Mouse (Mus musculus) cerebellum, adult 9-11 months (tissue): Measurements from ENCODE around the gene Pex6.
A peak's percentile ranks its signal among the peaks of the same experiment; 100 is the strongest.

Experiments
- DNase-seq: peaks from one replicate; pipeline ENCODE4 v3.0.0; 2022

The Pex6 gene

DNA sequence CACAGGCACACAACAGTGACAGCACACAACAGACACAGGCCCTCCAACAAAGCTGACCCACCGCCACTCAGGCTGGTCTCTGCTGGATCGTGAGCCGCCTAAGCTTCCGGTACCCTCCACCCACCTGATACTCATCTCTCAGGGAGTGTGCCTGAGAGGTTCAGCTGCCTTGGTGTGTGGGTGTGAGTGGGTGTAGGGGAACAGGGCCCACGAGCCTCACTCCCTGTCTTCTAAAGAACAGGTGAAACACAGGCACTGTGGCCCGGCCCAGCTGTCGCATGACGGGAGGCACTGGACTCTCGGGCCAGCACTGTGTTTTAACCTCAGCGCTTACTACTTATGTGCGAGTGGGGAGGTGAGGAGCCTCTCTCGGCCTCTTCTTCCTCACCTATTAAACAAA lies 9.2 kb upstream of the Pex6 start:
- no peak for DNase-seq

DNA sequence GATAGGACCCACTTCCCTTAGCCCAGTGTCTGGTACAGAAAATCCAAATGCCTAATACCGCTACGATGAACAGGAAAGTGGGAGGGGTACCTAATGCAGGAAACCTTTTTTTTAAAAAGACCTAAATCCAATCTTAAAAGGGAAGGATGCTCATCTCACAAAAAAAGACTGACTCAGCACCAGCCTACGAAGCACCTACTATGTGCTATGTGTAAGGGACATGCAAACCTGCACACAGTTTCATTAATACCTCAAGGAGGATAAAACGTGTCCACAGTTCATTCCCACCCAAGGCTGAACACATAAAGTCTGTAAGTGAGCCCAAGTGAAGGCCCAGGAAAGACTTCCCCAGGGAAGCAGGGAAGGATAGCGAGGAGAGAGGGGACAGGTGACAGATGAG lies 8.8 kb upstream of the Pex6 start:
- no peak for DNase-seq

GRCm38 (mm10) chr17:46703971-46704886 lies 7.0 kb upstream of the Pex6 start:
- peak; percentile 64 for DNase-seq

GRCm38 (mm10) chr17:46704887-46705835 lies 6.1 kb upstream of the Pex6 start, which contains the start of gene Ppp2r5d:
TSS of gene Ppp2r5d (minus strand) at chr17:46705111.
- peak; percentile 98 for DNase-seq

- DNase-seq, result peak; percentile 63
These were observed 4.7 kb upstream of the Pex6 start for GRCm38 (mm10) chr17:46706375-46707089.

DNA sequence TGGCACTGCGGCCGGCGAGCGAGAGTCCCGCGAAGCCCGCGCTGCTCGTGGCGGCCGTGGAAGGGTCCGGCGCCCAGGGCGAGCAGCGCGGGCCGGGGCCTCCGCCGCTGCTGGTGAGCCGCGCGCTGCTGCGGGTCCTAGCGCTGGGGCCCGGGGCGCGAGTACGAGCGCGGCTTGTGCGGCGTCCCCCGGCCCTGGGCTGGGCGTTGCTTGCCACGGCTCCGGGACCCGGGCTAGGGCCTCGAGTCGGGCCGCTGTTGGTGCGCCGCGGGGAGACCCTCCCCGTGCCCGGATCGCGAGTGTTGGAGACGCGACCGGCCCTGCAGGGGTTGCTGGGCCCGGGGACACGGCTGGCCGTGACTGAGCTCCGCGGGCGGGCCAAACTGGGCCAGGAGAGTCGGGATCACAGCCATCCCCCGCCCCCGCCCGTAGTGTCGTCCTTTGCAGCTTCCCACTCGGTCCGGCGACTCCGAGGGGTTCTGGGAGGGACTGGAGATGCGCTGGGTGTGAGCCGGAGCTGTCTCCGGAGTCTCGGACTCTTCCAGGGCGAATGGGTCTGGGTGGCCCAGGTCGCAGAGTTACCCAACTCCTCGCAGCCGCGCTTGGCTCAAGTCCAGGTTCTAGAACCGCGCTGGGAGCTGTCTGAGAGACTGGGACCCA lies 479 bp downstream of the Pex6 start:
- DNase-seq, result peak; percentile 70

- no peak for DNase-seq
These were observed 1.2 kb downstream of the Pex6 start for GRCm38 (mm10) chr17:46712442-46712841.

DNA sequence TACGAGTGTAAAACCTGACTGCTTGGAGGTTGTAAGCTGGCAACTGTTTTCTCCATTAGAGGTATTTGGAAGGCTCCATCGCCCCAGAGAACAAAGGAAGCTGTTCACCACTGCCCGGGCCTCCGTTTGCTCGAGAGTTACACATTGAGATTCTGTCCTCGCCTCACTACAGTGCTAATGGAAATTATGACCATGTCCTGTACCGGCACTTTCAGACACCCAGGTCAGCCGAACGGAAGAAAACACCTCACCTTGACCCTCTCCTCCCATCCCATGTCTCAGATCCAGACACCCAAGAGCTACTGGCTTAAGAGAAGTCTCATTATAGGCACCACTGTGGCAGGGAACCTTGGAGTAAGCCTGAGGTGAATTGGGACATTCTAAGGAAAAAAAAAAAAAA lies 2.6 kb downstream of the Pex6 start:
- no peak for DNase-seq

GRCm38 (mm10) chr17:46714756-46715481 lies 3.7 kb downstream of the Pex6 start:
- no peak for DNase-seq

- DNase-seq, result no peak
These were observed 9.8 kb downstream of the Pex6 start for GRCm38 (mm10) chr17:46721077-46721476.

DNA sequence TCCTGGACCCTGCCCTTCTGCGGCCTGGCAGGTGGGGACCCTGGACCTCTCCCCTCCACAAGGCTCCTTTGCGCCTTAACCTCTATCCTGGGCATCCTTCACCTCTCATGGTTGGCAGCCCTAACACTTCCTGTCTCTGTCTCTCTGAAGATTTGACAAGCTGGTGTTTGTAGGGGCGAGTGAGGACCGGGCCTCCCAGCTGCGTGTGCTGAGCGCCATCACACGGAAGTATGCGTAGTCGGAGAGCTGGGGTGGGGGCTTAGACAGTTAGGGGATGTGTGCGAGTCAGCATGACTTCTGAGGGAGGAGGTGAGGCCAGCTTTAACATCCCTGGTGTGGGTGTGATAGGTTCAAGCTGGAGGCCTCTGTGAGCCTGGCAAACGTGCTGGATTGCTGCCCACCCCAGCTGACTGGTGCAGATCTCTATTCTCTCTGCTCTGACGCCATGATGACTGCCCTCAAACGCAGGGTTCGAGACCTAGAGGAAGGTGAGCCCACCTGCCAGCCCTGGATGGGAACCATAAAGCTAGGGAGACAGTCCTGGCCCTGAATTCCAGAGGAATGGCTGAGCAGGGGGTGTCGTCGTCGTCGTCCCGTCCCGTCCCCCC lies 13.3 kb downstream of the Pex6 start:
- peak; percentile 55 for DNase-seq

GRCm38 (mm10) chr17:46725273-46725672 lies 14.0 kb downstream of the Pex6 start:
- DNase-seq, result peak; percentile 68

GRCm38 (mm10) chr17:46725731-46726645 lies 14.7 kb downstream of the Pex6 start:
- DNase-seq, result peak; percentile 91

DNA sequence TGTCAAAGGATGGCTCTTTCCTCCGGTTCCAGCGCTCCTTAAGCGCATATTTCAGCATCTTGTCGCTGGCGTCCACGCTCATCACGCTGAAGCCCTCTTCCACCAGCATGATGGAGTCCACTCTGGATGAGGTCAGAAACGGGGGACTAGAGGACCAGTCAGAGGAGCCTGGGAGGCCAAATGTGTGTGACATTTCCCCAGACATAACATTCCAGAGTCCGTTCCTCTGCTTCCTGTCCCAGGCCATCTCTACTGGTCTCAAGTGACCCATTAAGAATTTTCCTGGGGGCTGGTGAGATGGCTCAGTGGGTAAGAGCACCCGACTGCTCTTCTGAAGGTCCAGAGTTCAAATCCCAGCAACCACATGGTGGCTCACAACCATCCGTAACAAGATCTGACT lies 16.0 kb downstream of the Pex6 start:
- DNase-seq, result no peak

- DNase-seq, result no peak
These were observed 16.8 kb downstream of the Pex6 start for GRCm38 (mm10) chr17:46728021-46728420.

GRCm38 (mm10) chr17:46728496-46728895 lies 17.2 kb downstream of the Pex6 start:
- no peak for DNase-seq

- peak; percentile 91 for DNase-seq
These were observed 17.6 kb downstream of the Pex6 start, which contains the start of gene Gnmt for GRCm38 (mm10) chr17:46728904-46729318. TSS of gene Gnmt (minus strand) at chr17:46729168.

GRCm38 (mm10) chr17:46734055-46734454 lies 22.8 kb downstream of the Pex6 start:
- DNase-seq, result no peak

GRCm38 (mm10) chr17:46735287-46735686 lies 24.0 kb downstream of the Pex6 start:
- no peak for DNase-seq

DNA sequence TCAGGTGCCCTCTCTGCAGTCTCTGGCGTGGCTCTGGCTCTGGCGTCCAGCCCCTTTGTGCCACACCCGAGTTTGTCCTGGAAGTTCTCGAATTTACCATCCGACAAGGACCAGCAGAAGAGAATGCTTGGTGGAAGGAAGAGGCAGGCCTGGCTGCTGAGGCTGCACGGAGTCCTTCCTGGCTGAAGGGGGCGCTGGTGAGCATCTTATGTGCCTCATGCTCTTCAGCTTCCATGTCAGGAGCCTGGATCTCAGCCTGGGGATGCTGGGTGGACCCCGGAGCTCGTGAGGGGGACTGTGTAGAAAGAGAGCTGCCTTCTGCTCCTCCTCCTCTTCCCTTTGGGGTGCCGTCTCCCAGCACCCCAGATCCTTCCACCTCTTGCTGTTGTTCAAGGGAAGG lies 24.9 kb downstream of the Pex6 start:
- DNase-seq, result no peak
